Mouse (Mus musculus): ENCODE measurements around the gene Aldh3a1. TPM values are rescaled to one million over a fixed set of nuclear protein-coding genes. Genes with fewer than 3 reads are reported as not detected.

Aldh3a1 gene
- polyA plus RNA-seq, 1 experiment from 2014 or later: not detected

Other genes starting within 250 kb of the Aldh3a1 start
- gene Kcnj12, start 185.0 kb upstream of the Aldh3a1 start, polyA plus RNA-seq (2016; fragmentation: Nextera tagmentation; extraction: Ambion mirVana): 0.20 and 0.43 TPM in 2 replicates
- gene Tnfrsf13b, start 80.8 kb upstream of the Aldh3a1 start, polyA plus RNA-seq (2016; fragmentation: Nextera tagmentation; extraction: Ambion mirVana): 0.63 and 1.3 TPM in 2 replicates
- 177 and 178 TPM in 2 replicates for gene Usp22, start 32.5 kb upstream of the Aldh3a1 start, polyA plus RNA-seq (2016; fragmentation: Nextera tagmentation; extraction: Ambion mirVana)
- 19.3 and 19.4 TPM in 2 replicates for gene Aldh3a2, start 59.9 kb downstream of the Aldh3a1 start, polyA plus RNA-seq (2016; fragmentation: Nextera tagmentation; extraction: Ambion mirVana)
- not detected in 2 replicates for gene Slc47a2, start 135.3 kb downstream of the Aldh3a1 start, polyA plus RNA-seq (2016; fragmentation: Nextera tagmentation; extraction: Ambion mirVana)
- gene Slc47a1, start 170.8 kb downstream of the Aldh3a1 start, polyA plus RNA-seq (2016; fragmentation: Nextera tagmentation; extraction: Ambion mirVana): 0.17 TPM in 1 of 2 replicates, not detected in the other
- 0.26 and 0.36 TPM in 2 replicates for gene Rnf112, start 246.6 kb downstream of the Aldh3a1 start, polyA plus RNA-seq (2016; fragmentation: Nextera tagmentation; extraction: Ambion mirVana)